Mouse (Mus musculus): ENCODE results near the gene Plxnb1. TPM values are rescaled to one million over a fixed set of nuclear protein-coding genes. Genes with fewer than 3 reads are reported as not detected.

Plxnb1 gene
- polyA plus RNA-seq, 1 experiment from 2014 or later: 7.8 TPM

GRCm38 (mm10) chr9:109097291-109097690, 2.1 kb downstream of the Plxnb1 start:
- WGBS: 28% methylated on average over 6 of the region's 6 CpGs
- no peak for ATAC-seq (replicated peaks; ENCODE audit: extremely low read depth, insufficient read depth, low FRiP score)
- H3K9ac ChIP-seq (ENCODE audit: low read length): peak overlapping the region; percentile 89

GRCm38 (mm10) chr9:109097831-109098230, 2.6 kb downstream of the Plxnb1 start:
- Histone ChIP-seq H3K36me3 (ENCODE audit: control insufficient read depth, insufficient read depth) (peaks cover 8% of the 10 kb centered on the region; the same call in 1 of the 2 replicates), H3K9ac (ENCODE audit: low read length) (peak overlapping the region; percentile 89), H3K9me3 (replicated peaks; ENCODE audit: control insufficient read depth, low read length) (no peaks in the 10 kb centered on the region), H3K27ac (ENCODE audit: low read length) (peak overlapping the region; percentile 97), H3K27me3 (ENCODE audit: control insufficient read depth, insufficient read depth, low read length) (no peaks in the 10 kb centered on the region), H3K4me3 (ENCODE audit: low read length) (peak overlapping the region; percentile 3), H3K4me1 (ENCODE audit: control insufficient read depth, insufficient read depth, low read length) (peaks cover 66% of the 10 kb centered on the region), H3K4me2 (ENCODE audit: low read depth, low read length) (peak overlapping the region; percentile 81)
- WGBS: 37% methylated on average over 5 of the region's 5 CpGs
- peak; percentile 8; the same call in 1 of the 2 replicates for ATAC-seq (replicated peaks; ENCODE audit: extremely low read depth, insufficient read depth, low FRiP score)

More at GRCm38 (mm10) chr9:109097291-109097690, 2.1 kb downstream of the Plxnb1 start:
- Histone ChIP-seq H3K36me3 (ENCODE audit: control insufficient read depth, insufficient read depth) (peaks cover 6% of the 10 kb centered on the region; the same call in 1 of the 2 replicates), H3K4me2 (ENCODE audit: low read depth, low read length) (peak overlapping the region; percentile 81), H3K4me1 (ENCODE audit: control insufficient read depth, insufficient read depth, low read length) (peaks cover 61% of the 10 kb centered on the region), H3K27ac (ENCODE audit: low read length) (peak overlapping the region; percentile 97), H3K9me3 (replicated peaks; ENCODE audit: control insufficient read depth, low read length) (no peaks in the 10 kb centered on the region), H3K4me3 (ENCODE audit: low read length) (peak overlapping the region; percentile 73), H3K27me3 (ENCODE audit: control insufficient read depth, insufficient read depth, low read length) (no peaks in the 10 kb centered on the region)

GRCm38 (mm10) chr9:109098366-109098765, 3.2 kb downstream of the Plxnb1 start:
- H3K4me3 ChIP-seq (ENCODE audit: low read length): peak overlapping the region; percentile 3

GRCm38 (mm10) chr9:109098969-109099368, 3.8 kb downstream of the Plxnb1 start:
- peak overlapping the region; percentile 89 for H3K9ac ChIP-seq (ENCODE audit: low read length)

More at GRCm38 (mm10) chr9:109098366-109098765, 3.2 kb downstream of the Plxnb1 start:
- H3K36me3 ChIP-seq (ENCODE audit: control insufficient read depth, insufficient read depth): peaks cover 8% of the 10 kb centered on the region; the same call in 1 of the 2 replicates
- no peaks in the 10 kb centered on the region for H3K9me3 ChIP-seq (replicated peaks; ENCODE audit: control insufficient read depth, low read length)
- H3K27me3 ChIP-seq (ENCODE audit: control insufficient read depth, insufficient read depth, low read length): no peaks in the 10 kb centered on the region
- WGBS: 67% methylated on average over 8 of the region's 8 CpGs
- peak overlapping the region; percentile 81 for H3K4me2 ChIP-seq (ENCODE audit: low read depth, low read length)
- peak overlapping the region; percentile 89 for H3K9ac ChIP-seq (ENCODE audit: low read length)
- H3K27ac ChIP-seq (ENCODE audit: low read length): peak overlapping the region; percentile 97
- H3K4me1 ChIP-seq (ENCODE audit: control insufficient read depth, insufficient read depth, low read length): peaks cover 67% of the 10 kb centered on the region
- ATAC-seq (replicated peaks; ENCODE audit: extremely low read depth, insufficient read depth, low FRiP score): no peak

GRCm38 (mm10) chr9:109100307-109100928, 5.2 kb downstream of the Plxnb1 start:
- no peaks in the 10 kb centered on the region for H3K9me3 ChIP-seq (replicated peaks; ENCODE audit: control insufficient read depth, low read length)
- H3K9ac ChIP-seq (ENCODE audit: low read length): peak overlapping the region; percentile 89; the same call in 1 of the 2 replicates
- H3K27me3 ChIP-seq (ENCODE audit: control insufficient read depth, insufficient read depth, low read length): no peaks in the 10 kb centered on the region
- no peak for ATAC-seq (replicated peaks; ENCODE audit: extremely low read depth, insufficient read depth, low FRiP score)
- no peak overlapping the region for H3K4me3 ChIP-seq (ENCODE audit: low read length)
- peaks cover 64% of the 10 kb centered on the region for H3K4me1 ChIP-seq (ENCODE audit: control insufficient read depth, insufficient read depth, low read length)
- WGBS: 84% methylated on average over 20 of the region's 20 CpGs
- no peak overlapping the region for H3K4me2 ChIP-seq (ENCODE audit: low read depth, low read length)
- H3K27ac ChIP-seq (ENCODE audit: low read length): no peak overlapping the region
- peaks cover 11% of the 10 kb centered on the region; the same call in 1 of the 2 replicates for H3K36me3 ChIP-seq (ENCODE audit: control insufficient read depth, insufficient read depth)

More at GRCm38 (mm10) chr9:109098969-109099368, 3.8 kb downstream of the Plxnb1 start:
- Histone ChIP-seq H3K4me1 (ENCODE audit: control insufficient read depth, insufficient read depth, low read length) (peaks cover 62% of the 10 kb centered on the region), H3K4me2 (ENCODE audit: low read depth, low read length) (peak overlapping the region; percentile 81), H3K36me3 (ENCODE audit: control insufficient read depth, insufficient read depth) (peaks cover 8% of the 10 kb centered on the region; the same call in 1 of the 2 replicates), H3K27ac (ENCODE audit: low read length) (peak overlapping the region; percentile 97), H3K9me3 (replicated peaks; ENCODE audit: control insufficient read depth, low read length) (no peaks in the 10 kb centered on the region), H3K4me3 (ENCODE audit: low read length) (peak overlapping the region; percentile 36), H3K27me3 (ENCODE audit: control insufficient read depth, insufficient read depth, low read length) (no peaks in the 10 kb centered on the region)
- ATAC-seq (replicated peaks; ENCODE audit: extremely low read depth, insufficient read depth, low FRiP score): peak; percentile 73
- 12% methylated on average over 6 of the region's 6 CpGs for WGBS

- Histone ChIP-seq H3K4me3 (ENCODE audit: low read length) (no peak overlapping the region), H3K36me3 (ENCODE audit: control insufficient read depth, insufficient read depth) (peaks cover 26% of the 10 kb centered on the region), H3K9ac (ENCODE audit: low read length) (no peak overlapping the region), H3K4me2 (ENCODE audit: low read depth, low read length) (no peak overlapping the region), H3K4me1 (ENCODE audit: control insufficient read depth, insufficient read depth, low read length) (peaks cover 59% of the 10 kb centered on the region), H3K9me3 (replicated peaks; ENCODE audit: control insufficient read depth, low read length) (no peaks in the 10 kb centered on the region), H3K27me3 (ENCODE audit: control insufficient read depth, insufficient read depth, low read length) (no peaks in the 10 kb centered on the region), H3K27ac (ENCODE audit: low read length) (no peak overlapping the region)
- 91% methylated on average over 5 of the region's 5 CpGs for WGBS
- no peak for ATAC-seq (replicated peaks; ENCODE audit: extremely low read depth, insufficient read depth, low FRiP score)
Measured at GRCm38 (mm10) chr9:109101933-109102445, 6.8 kb downstream of the Plxnb1 start.

- H3K9me3 ChIP-seq (replicated peaks; ENCODE audit: control insufficient read depth, low read length): no peaks in the 10 kb centered on the region
- peaks cover 54% of the 10 kb centered on the region for H3K4me1 ChIP-seq (ENCODE audit: control insufficient read depth, insufficient read depth, low read length)
- no peaks in the 10 kb centered on the region for H3K27me3 ChIP-seq (ENCODE audit: control insufficient read depth, insufficient read depth, low read length)
- ATAC-seq (replicated peaks; ENCODE audit: extremely low read depth, insufficient read depth, low FRiP score): no peak
- H3K4me3 ChIP-seq (ENCODE audit: low read length): no peak overlapping the region
- no peak overlapping the region for H3K4me2 ChIP-seq (ENCODE audit: low read depth, low read length)
- peak overlapping the region; percentile 28; the same call in 1 of the 2 replicates for H3K9ac ChIP-seq (ENCODE audit: low read length)
- WGBS: 78% methylated on average over 3 of the region's 3 CpGs
- H3K27ac ChIP-seq (ENCODE audit: low read length): peak overlapping the region; percentile 39; the same call in 1 of the 2 replicates
- H3K36me3 ChIP-seq (ENCODE audit: control insufficient read depth, insufficient read depth): peaks cover 28% of the 10 kb centered on the region
Measured at GRCm38 (mm10) chr9:109102541-109102940, 7.4 kb downstream of the Plxnb1 start.

- Histone ChIP-seq H3K27ac (ENCODE audit: low read length) (peak overlapping the region; percentile 39; the same call in 1 of the 2 replicates), H3K9ac (ENCODE audit: low read length) (0 out of 2 replicates have a peak overlapping the region, but pooled peaks have one; percentile 28), H3K4me2 (ENCODE audit: low read depth, low read length) (no peak overlapping the region), H3K27me3 (ENCODE audit: control insufficient read depth, insufficient read depth, low read length) (no peaks in the 10 kb centered on the region), H3K4me3 (ENCODE audit: low read length) (no peak overlapping the region), H3K36me3 (ENCODE audit: control insufficient read depth, insufficient read depth) (peaks cover 32% of the 10 kb centered on the region), H3K4me1 (ENCODE audit: control insufficient read depth, insufficient read depth, low read length) (peaks cover 48% of the 10 kb centered on the region), H3K9me3 (replicated peaks; ENCODE audit: control insufficient read depth, low read length) (no peaks in the 10 kb centered on the region)
- 50% methylated on average over 7 of the region's 7 CpGs for WGBS
- no peak for ATAC-seq (replicated peaks; ENCODE audit: extremely low read depth, insufficient read depth, low FRiP score)
Measured at GRCm38 (mm10) chr9:109103250-109103649, 8.1 kb downstream of the Plxnb1 start.

- H3K27ac ChIP-seq (ENCODE audit: low read length): no peak overlapping the region
- ATAC-seq (replicated peaks; ENCODE audit: extremely low read depth, insufficient read depth, low FRiP score): no peak
Measured at GRCm38 (mm10) chr9:109104083-109104482, 8.9 kb downstream of the Plxnb1 start.

More at GRCm38 (mm10) chr9:109104083-109104482, 8.9 kb downstream of the Plxnb1 start:
- peaks cover 41% of the 10 kb centered on the region for H3K4me1 ChIP-seq (ENCODE audit: control insufficient read depth, insufficient read depth, low read length)
- H3K36me3 ChIP-seq (ENCODE audit: control insufficient read depth, insufficient read depth): peaks cover 35% of the 10 kb centered on the region
- H3K27me3 ChIP-seq (ENCODE audit: control insufficient read depth, insufficient read depth, low read length): no peaks in the 10 kb centered on the region
- WGBS: 94% methylated on average over 9 of the region's 9 CpGs
- no peak overlapping the region for H3K4me3 ChIP-seq (ENCODE audit: low read length)
- no peaks in the 10 kb centered on the region for H3K9me3 ChIP-seq (replicated peaks; ENCODE audit: control insufficient read depth, low read length)
- H3K4me2 ChIP-seq (ENCODE audit: low read depth, low read length): no peak overlapping the region
- H3K9ac ChIP-seq (ENCODE audit: low read length): no peak overlapping the region

Data from heart, embryonic 16.5 days (tissue).